Mouse (Mus musculus) midbrain, embryonic 14.5 days (tissue): Measurements from ENCODE around the gene Zfp217. TPM values are rescaled to one million over a fixed set of nuclear protein-coding genes. Genes with fewer than 3 reads are reported as not detected.
"Not testable (repeated sequence)": the region's sequence is repeated elsewhere in the genome, so short reads cannot be mapped to it uniquely, and the experiment has no call there.

Source experiments
- ATAC-seq: fragments of 200-750 bp; cut with Nextera tagmentation; 2 replicates; pipeline ENCODE4 v1.8.0; 2017; ENCODE audit warnings: moderate number of reproducible peaks, moderate library complexity; ENCODE audit not compliant: low FRiP score, low TSS enrichment
- DNase-seq: peaks from one replicate; pipeline ENCODE4 v3.0.0-alpha.2; 2015
- H3K27ac ChIP-seq: fragments of 300-500 bp; sonication (generic); replicated peaks from 2 replicates; pipeline ENCODE4 v1.5.1; 2014; ENCODE audit warnings: mild to moderate bottlenecking, low read depth, low read length, moderate library complexity
- H3K27me3 ChIP-seq: fragments of 300-500 bp; sonication (generic); 2 replicates; pipeline ENCODE4 v1.6.1; 2014; ENCODE audit warnings: low read length, control low read depth, mixed read lengths; ENCODE audit not compliant: control insufficient read depth, insufficient read depth
- H3K36me3 ChIP-seq: fragments of 300-500 bp; sonication (generic); 2 replicates; pipeline ENCODE4 v1.6.1; 2014; ENCODE audit warnings: low read length, control low read depth; ENCODE audit not compliant: control insufficient read depth, insufficient read depth
- H3K4me1 ChIP-seq: fragments of 300-500 bp; sonication (generic); 2 replicates; pipeline ENCODE4 v1.6.1; 2014; ENCODE audit warnings: mild to moderate bottlenecking, antibody characterized with exemption, low read length, control low read depth; ENCODE audit not compliant: control insufficient read depth, insufficient read depth
- H3K4me2 ChIP-seq: fragments of 300-500 bp; sonication (generic); 2 replicates; pipeline ENCODE4 v1.6.1; 2014; ENCODE audit warnings: mild to moderate bottlenecking, low read length, moderate library complexity
- H3K4me3 ChIP-seq: fragments of 300-500 bp; sonication (generic); replicated peaks from 2 replicates; pipeline ENCODE4 v1.5.1; 2014; ENCODE audit warnings: low read depth, low read length
- H3K9ac ChIP-seq: fragments of 300-500 bp; sonication (generic); replicated peaks from 2 replicates; pipeline ENCODE4 v1.6.1; 2014; ENCODE audit warnings: mild to moderate bottlenecking, low read length, moderate library complexity
- H3K9me3 ChIP-seq: fragments of 300-500 bp; sonication (generic); 2 replicates; pipeline ENCODE4 v1.6.1; 2016; ENCODE audit warnings: low read length, control low read depth, mixed read lengths; ENCODE audit not compliant: control insufficient read depth
- whole genome bisulfite sequencing: fragments of 180-500 bp; shearing (Covaris S2); extraction: QIAGEN DNeasy Blood & Tissue Kit; methylation state at CpG from one replicate; pipeline ENCODE4 v1.1.7; 2014; 5-methylcytosine and 5-hydroxymethylcytosine counted together
- polyA plus RNA-seq: library from polyadenylated mRNA; unstranded; fragments of >200 nt; fragmentation: Nextera tagmentation; extraction: Ambion mirVana; gene quantifications from 2 replicates; pipeline ENCODE4 v1.2.1, GENCODE M21; 2014

Gene Zfp217
- polyA plus RNA-seq, 1 experiment from 2014 or later: 1.8 TPM

GRCm38 (mm10) chr2:170184175-170184983, 36.5 kb upstream of the Zfp217 start:
- WGBS: 2% methylated on average over 33 of the region's 33 CpGs
- Histone ChIP-seq H3K36me3 (no peaks in the 10 kb centered on the region), H3K9me3 (no peaks in the 10 kb centered on the region), H3K4me3 (peak overlapping the region; percentile 44), H3K4me2 (peak overlapping the region; percentile 68), H3K27me3 (no peaks in the 10 kb centered on the region), H3K27ac (no peak overlapping the region), H3K9ac (peak overlapping the region; percentile 56), H3K4me1 (no peaks in the 10 kb centered on the region)
- DNase-seq (peak; percentile 88), ATAC-seq (peak; percentile 76)

- H3K27me3 ChIP-seq: no peaks in the 10 kb centered on the region
- WGBS: 80% methylated on average over 4 of the region's 4 CpGs
- no peaks in the 10 kb centered on the region for H3K36me3 ChIP-seq
- H3K4me3 ChIP-seq: peak overlapping the region; percentile 44; the same call in 1 of the 2 replicates
- no peak overlapping the region for H3K27ac ChIP-seq
- peak overlapping the region; percentile 68 for H3K4me2 ChIP-seq
- DNase-seq (no peak), ATAC-seq (no peak)
- no peak overlapping the region for H3K9ac ChIP-seq
- no peaks in the 10 kb centered on the region for H3K4me1 ChIP-seq
- H3K9me3 ChIP-seq: no peaks in the 10 kb centered on the region
Observed at GRCm38 (mm10) chr2:170183851-170184174, 35.9 kb upstream of the Zfp217 start.

- H3K9ac ChIP-seq: no peak overlapping the region
- no peaks in the 10 kb centered on the region for H3K4me1 ChIP-seq
- H3K4me2 ChIP-seq: no peak overlapping the region
- H3K4me3 ChIP-seq: no peak overlapping the region
- H3K27me3 ChIP-seq: no peaks in the 10 kb centered on the region
- no peaks in the 10 kb centered on the region for H3K9me3 ChIP-seq
- DNase-seq (no peak), ATAC-seq (no peak)
- 89% methylated on average over 6 of the region's 6 CpGs for WGBS
- no peaks in the 10 kb centered on the region for H3K36me3 ChIP-seq
- no peak overlapping the region for H3K27ac ChIP-seq
Observed at GRCm38 (mm10) chr2:170181862-170182261, 34.0 kb upstream of the Zfp217 start.

GRCm38 (mm10) chr2:170180769-170181168, 32.9 kb upstream of the Zfp217 start:
- not testable (repeated sequence) for H3K4me1 ChIP-seq, H3K27ac ChIP-seq, H3K9ac ChIP-seq, H3K9me3 ChIP-seq, H3K27me3 ChIP-seq, H3K4me3 ChIP-seq, H3K36me3 ChIP-seq, DNase-seq, H3K4me2 ChIP-seq, ATAC-seq
- WGBS: 98% methylated on average over 3 of the region's 3 CpGs

- Histone ChIP-seq H3K4me3 (no peak overlapping the region), H3K9ac (no peak overlapping the region), H3K4me1 (peaks cover 2% of the 10 kb centered on the region; the same call in 1 of the 2 replicates), H3K36me3 (no peaks in the 10 kb centered on the region), H3K4me2 (no peak overlapping the region), H3K9me3 (no peaks in the 10 kb centered on the region), H3K27me3 (no peaks in the 10 kb centered on the region), H3K27ac (no peak overlapping the region)
- ATAC-seq (no peak), DNase-seq (no peak)
- 93% methylated on average over 5 of the region's 5 CpGs for WGBS
Observed at GRCm38 (mm10) chr2:170179317-170179716, 31.4 kb upstream of the Zfp217 start.

GRCm38 (mm10) chr2:170177323-170177722, 29.4 kb upstream of the Zfp217 start:
- WGBS: 43% methylated on average over 8 of the region's 8 CpGs
- no peak for DNase-seq

GRCm38 (mm10) chr2:170176284-170176926, 28.5 kb upstream of the Zfp217 start:
- H3K27ac ChIP-seq: no peak overlapping the region
- no peak overlapping the region for H3K9ac ChIP-seq
- no peaks in the 10 kb centered on the region for H3K27me3 ChIP-seq
- no peaks in the 10 kb centered on the region for H3K9me3 ChIP-seq
- peaks cover 3% of the 10 kb centered on the region; the same call in 1 of the 2 replicates for H3K4me1 ChIP-seq
- DNase-seq: peak; percentile 55
- H3K36me3 ChIP-seq: no peaks in the 10 kb centered on the region
- no peak overlapping the region for H3K4me3 ChIP-seq
- no peak for ATAC-seq
- no peak overlapping the region for H3K4me2 ChIP-seq
- 18% methylated on average over 8 of the region's 8 CpGs for WGBS

More at GRCm38 (mm10) chr2:170177323-170177722, 29.4 kb upstream of the Zfp217 start:
- Histone ChIP-seq H3K4me1 (peaks cover 3% of the 10 kb centered on the region; the same call in 1 of the 2 replicates), H3K4me3 (no peak overlapping the region), H3K4me2 (no peak overlapping the region), H3K36me3 (no peaks in the 10 kb centered on the region), H3K27ac (no peak overlapping the region), H3K27me3 (no peaks in the 10 kb centered on the region), H3K9me3 (no peaks in the 10 kb centered on the region), H3K9ac (no peak overlapping the region)
- ATAC-seq: no peak

GRCm38 (mm10) chr2:170175661-170176150, 27.8 kb upstream of the Zfp217 start:
- Histone ChIP-seq H3K36me3 (no peaks in the 10 kb centered on the region), H3K4me2 (no peak overlapping the region), H3K9me3 (no peaks in the 10 kb centered on the region), H3K9ac (no peak overlapping the region), H3K27me3 (no peaks in the 10 kb centered on the region), H3K4me3 (no peak overlapping the region), H3K4me1 (peaks cover 3% of the 10 kb centered on the region; the same call in 1 of the 2 replicates), H3K27ac (no peak overlapping the region)
- no peak for ATAC-seq
- DNase-seq: no peak
- 80% methylated on average over 7 of the region's 7 CpGs for WGBS
